Mouse (Mus musculus) lung, embryonic 14.5 days (tissue): ENCODE data around the gene Eif3k. TPM values are rescaled to one million over a fixed set of nuclear protein-coding genes. Genes with fewer than 3 reads are reported as not detected.
A peak's percentile ranks its signal among the peaks of the same experiment; 100 is the strongest.

Experiments used
- ATAC-seq: fragments of 200-750 bp; cut with Nextera tagmentation; 2 replicates; pipeline ENCODE4 v1.8.0; 2017; ENCODE audit warnings: mild to moderate bottlenecking, moderate TSS enrichment, moderate library complexity; ENCODE audit not compliant: insufficient read depth
- DNase-seq: peaks from one replicate; pipeline ENCODE4 v3.0.0-alpha.2; 2015
- H3K27ac ChIP-seq: fragments of 300-500 bp; sonication (generic); 2 replicates; pipeline ENCODE4 v1.5.1; 2014; ENCODE audit warnings: low read depth, mild to moderate bottlenecking, moderate library complexity
- H3K27me3 ChIP-seq: fragments of 300-500 bp; sonication (generic); 2 replicates; pipeline ENCODE4 v1.6.1; 2014; ENCODE audit warnings: low read length, control low read depth; ENCODE audit not compliant: insufficient read depth
- H3K36me3 ChIP-seq: fragments of 300-500 bp; sonication (generic); 2 replicates; pipeline ENCODE4 v1.6.1; 2014; ENCODE audit warnings: control low read depth; ENCODE audit not compliant: insufficient read depth
- H3K4me1 ChIP-seq: fragments of 300-500 bp; sonication (generic); 2 replicates; pipeline ENCODE4 v1.6.1; 2014; ENCODE audit warnings: antibody characterized with exemption, control low read depth; ENCODE audit not compliant: insufficient read depth
- H3K4me2 ChIP-seq: fragments of 300-500 bp; sonication (generic); 2 replicates; pipeline ENCODE4 v1.6.1; 2014; ENCODE audit warnings: mild to moderate bottlenecking
- H3K4me3 ChIP-seq: fragments of 300-500 bp; sonication (generic); 2 replicates; pipeline ENCODE4 v1.5.1; 2014; ENCODE audit warnings: low read depth, low read length
- H3K9ac ChIP-seq: fragments of 300-500 bp; sonication (generic); 2 replicates; pipeline ENCODE4 v1.6.1; 2014
- H3K9me3 ChIP-seq: fragments of 300-500 bp; sonication (generic); 2 replicates; pipeline ENCODE4 v1.6.1; 2016; ENCODE audit warnings: low read depth, low read length, control low read depth
- CTCF ChIP-seq: IDR thresholded peaks from 2 replicates; pipeline ENCODE4 v1.5.1; 2016; ENCODE audit warnings: antibody characterized with exemption, low read depth
- WGBS: fragments of 180-500 bp; shearing (Covaris S2); extraction: QIAGEN DNeasy Blood & Tissue Kit; methylation state at CpG from one replicate; pipeline ENCODE4 v1.1.7; 2014; 5-methylcytosine and 5-hydroxymethylcytosine counted together
- polyA plus RNA-seq: library from polyadenylated mRNA; unstranded; fragments of >200 nt; fragmentation: Nextera tagmentation; extraction: Ambion mirVana; gene quantifications from 2 replicates; pipeline ENCODE4 v1.2.1, GENCODE M21; 2014

Eif3k gene
- polyA plus RNA-seq, result 392 and 398 TPM in 2 replicates

DNA sequence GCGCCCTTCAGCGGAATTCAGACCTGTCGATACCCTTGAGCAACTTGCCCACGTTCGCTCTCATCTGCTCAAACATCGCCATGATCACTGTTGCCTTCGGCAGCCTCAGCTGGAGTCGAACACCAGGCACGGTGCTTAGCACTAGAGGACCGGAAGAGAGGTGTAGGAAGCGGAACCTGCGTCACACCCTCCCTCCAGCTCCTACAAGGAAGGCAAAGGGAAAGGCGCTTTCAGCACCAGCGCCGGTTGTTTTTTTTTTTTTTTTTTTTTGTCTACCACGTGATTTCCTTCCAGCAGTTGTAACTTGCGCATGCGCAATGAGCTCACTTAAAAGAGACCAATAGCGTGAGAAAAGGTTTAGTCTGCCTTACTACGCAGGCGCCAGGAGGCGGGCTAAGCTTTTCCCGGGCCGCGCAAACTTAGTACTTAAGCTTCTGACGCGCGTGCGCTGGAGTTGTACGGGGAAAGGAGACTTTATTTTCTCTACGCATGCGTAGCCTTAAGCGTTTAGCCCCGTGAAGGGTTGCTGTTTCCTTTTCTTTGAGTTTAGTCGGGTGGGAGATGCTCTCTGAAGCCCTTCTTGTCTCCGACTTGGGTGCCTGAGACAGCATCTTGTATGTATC lies at the start of gene Eif3k, which contains the start of gene Map4k1:
Gene Eif3k, minus strand, starts transcription at position 214 of the 623 bp plus-strand sequence.
Gene Map4k1, plus strand, starts transcription at position 400 of the 623 bp plus-strand sequence.
- Histone ChIP-seq H3K4me2 (peak within 1 kb of the TSS; percentile 92), H3K9me3 (no peaks in the 10 kb centered on the region), H3K4me1 (peaks cover 6% of the 10 kb centered on the region; the same call in 1 of the 2 replicates), H3K4me3 (peak within 1 kb of the TSS; percentile 76), H3K27ac (peak within 1 kb of the TSS; percentile 81), H3K9ac (peak within 1 kb of the TSS; percentile 78), H3K36me3 (peaks cover 30% of the 10 kb centered on the region), H3K27me3 (no peaks in the 10 kb centered on the region)
- no peak; the same call in 1 of the 2 replicates for TF ChIP-seq CTCF
- peak; percentile 100 for DNase-seq
- peak; percentile 97 for ATAC-seq
- under 1% methylated on average over 36 of the region's 36 CpGs for WGBS

DNA sequence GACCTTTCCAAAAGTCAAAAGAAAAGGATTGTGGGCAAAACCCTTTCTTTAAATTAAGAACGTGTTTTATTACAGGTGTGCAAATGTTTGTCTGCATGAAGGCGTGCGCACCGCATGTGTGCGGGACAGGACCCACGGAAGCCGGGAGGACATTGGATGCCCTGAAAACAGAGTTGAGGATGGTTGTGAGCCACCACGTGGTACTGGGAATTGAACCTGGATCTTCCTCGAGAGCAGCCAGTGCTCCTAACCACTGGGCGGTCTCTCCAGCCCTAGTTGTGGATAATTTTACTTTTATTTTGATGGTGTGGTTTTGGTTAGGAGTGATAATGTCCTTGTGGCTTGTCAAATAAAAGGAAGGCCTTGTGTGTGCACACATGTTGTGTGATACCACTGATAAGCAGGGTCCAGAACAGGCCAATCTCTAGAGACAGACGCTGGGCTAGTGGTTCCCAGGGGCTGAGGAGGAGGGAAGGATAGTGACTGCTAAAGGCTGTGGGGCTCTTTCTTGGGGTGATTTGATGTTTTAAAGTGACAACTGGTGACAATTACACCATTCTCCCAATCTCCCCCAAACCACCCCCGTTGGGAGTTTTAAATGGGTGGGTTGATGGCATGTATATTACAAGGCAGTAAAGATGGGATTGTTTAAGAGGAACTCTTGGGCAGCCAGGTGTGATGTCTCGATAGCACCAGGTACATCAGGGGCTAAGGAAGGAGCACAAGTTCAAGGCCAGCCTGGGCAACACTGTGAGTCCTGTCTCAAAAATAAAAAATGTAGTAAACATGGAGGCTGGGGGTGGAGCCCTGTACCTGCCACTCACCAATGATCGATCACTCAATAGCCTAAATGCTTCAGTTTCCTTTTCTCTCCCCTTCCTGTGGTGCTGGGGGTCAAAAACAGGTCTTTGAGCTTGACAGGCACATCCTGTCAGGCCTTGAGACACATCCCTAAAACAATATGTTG lies 48.3 kb upstream of the Eif3k start:
- Histone ChIP-seq H3K9me3 (no peaks in the 10 kb centered on the region), H3K4me2 (no peak overlapping the region), H3K27me3 (no peaks in the 10 kb centered on the region), H3K9ac (no peak overlapping the region), H3K4me3 (no peak overlapping the region), H3K27ac (no peak overlapping the region), H3K36me3 (no peaks in the 10 kb centered on the region), H3K4me1 (no peaks in the 10 kb centered on the region)
- no peak for TF ChIP-seq CTCF
- 86% methylated on average over 14 of the region's 14 CpGs for WGBS
- ATAC-seq (no peak; the same call in 1 of the 2 replicates), DNase-seq (no peak)

DNA sequence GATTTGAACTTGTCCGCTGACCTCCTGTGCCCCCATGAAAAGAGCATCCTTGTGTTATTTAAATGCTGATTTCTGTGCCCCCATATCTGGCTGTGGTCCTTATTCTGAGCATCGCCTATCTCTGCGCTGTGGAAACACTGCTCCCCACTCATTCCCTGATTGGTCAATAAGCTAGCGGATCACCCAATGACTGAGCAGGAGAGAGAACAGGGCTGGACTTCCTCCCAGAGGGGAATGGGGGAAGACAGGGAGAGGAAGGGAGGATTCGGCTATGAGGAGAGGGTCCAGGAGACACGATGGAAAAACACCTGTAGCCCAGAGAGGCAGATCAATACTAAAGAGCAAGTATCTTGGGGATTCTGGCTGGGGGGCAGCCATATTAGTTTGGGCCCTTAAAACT lies 47.1 kb upstream of the Eif3k start:
- Histone ChIP-seq H3K36me3 (no peaks in the 10 kb centered on the region), H3K27ac (no peak overlapping the region), H3K9me3 (no peaks in the 10 kb centered on the region), H3K4me3 (no peak overlapping the region), H3K4me1 (no peaks in the 10 kb centered on the region), H3K27me3 (no peaks in the 10 kb centered on the region), H3K9ac (no peak overlapping the region), H3K4me2 (no peak overlapping the region)
- WGBS, result 74% methylated on average over 6 of the region's 6 CpGs
- no peak for TF ChIP-seq CTCF
- DNase-seq (no peak), ATAC-seq (no peak)

DNA sequence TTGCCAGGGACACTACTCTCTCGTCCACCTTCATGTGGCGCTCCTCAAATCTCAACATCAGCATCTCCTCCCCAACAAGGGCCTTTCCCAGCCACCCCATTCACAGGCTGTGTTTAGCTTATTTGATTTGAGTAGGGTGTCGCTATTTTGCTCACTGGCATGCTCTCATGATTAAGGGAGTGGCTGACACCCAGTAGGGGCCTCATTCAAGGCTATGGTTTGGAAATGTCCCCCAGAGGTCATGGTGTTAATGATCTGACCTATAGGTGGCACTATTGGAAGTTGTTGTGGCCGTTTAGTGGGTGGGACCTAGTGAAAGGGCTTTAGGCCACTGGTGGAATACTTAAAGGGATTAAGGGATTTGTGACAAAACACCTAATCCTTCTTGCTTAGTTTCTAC lies 45.1 kb upstream of the Eif3k start:
- Histone ChIP-seq H3K9ac (no peak overlapping the region), H3K4me1 (no peaks in the 10 kb centered on the region)

DNA sequence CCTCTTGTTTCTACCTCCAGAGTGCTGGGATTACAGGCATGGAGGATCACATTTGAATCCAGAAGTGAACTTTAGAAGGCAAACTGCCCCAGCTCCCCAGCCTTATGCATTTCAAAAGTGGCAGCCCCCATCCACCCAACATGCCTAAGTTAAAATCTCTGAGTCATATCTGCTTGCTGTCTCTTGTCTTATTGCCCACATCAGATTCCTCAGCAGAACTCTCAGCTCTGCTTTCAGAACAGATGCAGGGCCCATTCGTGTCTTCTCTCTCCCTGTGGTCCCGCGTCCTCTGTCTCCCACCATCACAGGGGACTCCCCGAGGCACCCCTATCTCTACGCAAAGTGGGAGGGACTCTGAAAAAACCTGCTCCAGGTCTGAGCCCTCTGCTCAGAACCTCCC lies 44.5 kb upstream of the Eif3k start:
- no peak for TF ChIP-seq CTCF
- H3K27ac ChIP-seq, result no peak overlapping the region
- no peak overlapping the region for H3K4me2 ChIP-seq
- no peak overlapping the region for H3K4me3 ChIP-seq
- WGBS, result 86% methylated on average over 5 of the region's 5 CpGs
- ATAC-seq, result no peak
- DNase-seq, result no peak
- no peaks in the 10 kb centered on the region for H3K36me3 ChIP-seq
- H3K9me3 ChIP-seq, result no peaks in the 10 kb centered on the region
- no peak overlapping the region for H3K9ac ChIP-seq
- no peaks in the 10 kb centered on the region for H3K4me1 ChIP-seq
- peaks cover 1% of the 10 kb centered on the region; the same call in 1 of the 2 replicates for H3K27me3 ChIP-seq

More for the DNA sequence above, 45.1 kb upstream of the Eif3k start:
- H3K4me2 ChIP-seq, result no peak overlapping the region
- H3K4me3 ChIP-seq, result no peak overlapping the region
- DNase-seq (no peak), ATAC-seq (no peak)
- H3K9me3 ChIP-seq, result no peaks in the 10 kb centered on the region
- H3K27me3 ChIP-seq, result no peaks in the 10 kb centered on the region
- WGBS, result 68% methylated on average over 4 of the region's 4 CpGs
- no peaks in the 10 kb centered on the region for H3K36me3 ChIP-seq
- no peak overlapping the region for H3K27ac ChIP-seq
- TF ChIP-seq CTCF, result no peak

DNA sequence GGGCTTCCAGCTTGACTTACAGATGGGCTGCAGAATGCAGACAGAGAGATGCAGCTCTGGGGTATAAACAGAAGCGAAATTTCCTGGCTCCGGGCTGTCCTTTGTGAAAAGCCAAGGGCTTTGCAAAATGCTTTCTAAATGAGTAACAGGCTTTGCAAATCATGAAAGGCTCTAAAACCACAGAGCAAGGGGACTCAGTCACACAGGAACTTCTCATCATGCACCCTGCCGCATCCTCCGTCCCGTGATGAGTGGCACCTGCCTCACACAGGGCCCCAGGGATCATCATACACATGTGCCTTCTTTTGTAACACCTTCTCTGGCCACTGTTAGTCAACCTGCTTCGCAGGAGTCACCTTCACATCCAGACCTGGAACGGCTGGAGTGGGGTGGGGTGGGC lies 43.9 kb upstream of the Eif3k start:
- Histone ChIP-seq H3K4me3 (no peak overlapping the region), H3K9ac (no peak overlapping the region), H3K9me3 (no peaks in the 10 kb centered on the region), H3K36me3 (no peaks in the 10 kb centered on the region), H3K27me3 (peaks cover 8% of the 10 kb centered on the region), H3K27ac (no peak overlapping the region), H3K4me2 (no peak overlapping the region), H3K4me1 (no peaks in the 10 kb centered on the region)
- WGBS, result 62% methylated on average over 7 of the region's 7 CpGs
- DNase-seq, result no peak
- TF ChIP-seq CTCF, result no peak
- ATAC-seq, result no peak

DNA sequence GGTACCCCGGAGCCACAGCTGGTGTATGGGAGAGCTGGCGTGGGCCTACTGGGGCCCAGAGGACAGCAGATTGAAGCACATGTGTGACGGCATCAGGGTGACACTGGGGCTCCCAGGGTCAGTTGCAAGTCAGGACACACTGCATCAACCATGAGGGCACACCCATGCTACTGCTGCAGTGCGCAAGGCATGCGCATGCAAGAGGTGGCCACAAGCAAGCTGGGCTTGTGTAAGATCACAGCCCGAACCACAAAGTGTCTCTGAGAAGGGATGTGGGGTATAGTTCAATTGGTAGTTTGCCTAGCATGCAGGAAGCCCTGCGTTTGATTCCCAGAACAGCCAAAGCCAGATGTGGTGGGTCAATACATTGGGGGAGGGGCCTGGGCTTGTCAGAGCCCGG lies 41.9 kb upstream of the Eif3k start:
- Histone ChIP-seq H3K9me3 (no peaks in the 10 kb centered on the region), H3K27ac (no peak overlapping the region), H3K4me2 (no peak overlapping the region), H3K4me3 (no peak overlapping the region), H3K4me1 (no peaks in the 10 kb centered on the region), H3K27me3 (peaks cover 28% of the 10 kb centered on the region), H3K9ac (no peak overlapping the region), H3K36me3 (no peaks in the 10 kb centered on the region)
- 79% methylated on average over 8 of the region's 8 CpGs for WGBS
- no peak for TF ChIP-seq CTCF
- no peak for ATAC-seq
- DNase-seq, result no peak
